Mouse (Mus musculus): ENCODE results near the gene Cpm. TPM values are rescaled to one million over a fixed set of nuclear protein-coding genes. Genes with fewer than 3 reads are reported as not detected.

Cpm gene
- polyA plus RNA-seq, 2 experiments, result 3.9 to 9.1 TPM

- H3K9me3 ChIP-seq (ENCODE audit: control insufficient read depth, low read length), result no peaks in the 10 kb centered on the region
- H3K4me1 ChIP-seq (replicated peaks; ENCODE audit: control insufficient read depth in 2 of 2, insufficient read depth in 2 of 2, low read length in 1 of 2), result peaks cover 0 to 4% of the 10 kb centered on the region in 2 experiments; a peak in 1 of 4 replicates
- TF ChIP-seq EP300 (IDR thresholded peaks at IDR 0.05; ENCODE audit: low read depth), result no peak
- TF ChIP-seq CTCF (IDR thresholded peaks at IDR 0.05; ENCODE audit: low read depth), result no peak
- no peak overlapping the region for H3K4me2 ChIP-seq (ENCODE audit: low read depth)
- no peak overlapping the region for H3K27ac ChIP-seq
- no peaks in the 10 kb centered on the region for H3K27me3 ChIP-seq (ENCODE audit: control insufficient read depth, insufficient read depth, low read length)
- DNase-seq (ENCODE audit: low read depth in 3 of 3, low spot score in 3 of 3) (no peak), ATAC-seq (ENCODE audit: insufficient read depth) (no peak)
- H3K9ac ChIP-seq (replicated peaks), result no peak overlapping the region
- WGBS (ENCODE audit: insufficient replicate concordance), result 82% methylated on average over 28 of the region's 28 CpGs
- no peak overlapping the region for H3K4me3 ChIP-seq (ENCODE audit: insufficient read depth in 1 of 2, low read depth in 2 of 2, low read length in 2 of 2)
- no peaks in the 10 kb centered on the region for H3K36me3 ChIP-seq (replicated peaks; ENCODE audit: control insufficient read depth, insufficient read depth, low read depth)
Observed at GRCm38 (mm10) chr10:117667663-117668507, 38.6 kb downstream of the Cpm start.

DNA sequence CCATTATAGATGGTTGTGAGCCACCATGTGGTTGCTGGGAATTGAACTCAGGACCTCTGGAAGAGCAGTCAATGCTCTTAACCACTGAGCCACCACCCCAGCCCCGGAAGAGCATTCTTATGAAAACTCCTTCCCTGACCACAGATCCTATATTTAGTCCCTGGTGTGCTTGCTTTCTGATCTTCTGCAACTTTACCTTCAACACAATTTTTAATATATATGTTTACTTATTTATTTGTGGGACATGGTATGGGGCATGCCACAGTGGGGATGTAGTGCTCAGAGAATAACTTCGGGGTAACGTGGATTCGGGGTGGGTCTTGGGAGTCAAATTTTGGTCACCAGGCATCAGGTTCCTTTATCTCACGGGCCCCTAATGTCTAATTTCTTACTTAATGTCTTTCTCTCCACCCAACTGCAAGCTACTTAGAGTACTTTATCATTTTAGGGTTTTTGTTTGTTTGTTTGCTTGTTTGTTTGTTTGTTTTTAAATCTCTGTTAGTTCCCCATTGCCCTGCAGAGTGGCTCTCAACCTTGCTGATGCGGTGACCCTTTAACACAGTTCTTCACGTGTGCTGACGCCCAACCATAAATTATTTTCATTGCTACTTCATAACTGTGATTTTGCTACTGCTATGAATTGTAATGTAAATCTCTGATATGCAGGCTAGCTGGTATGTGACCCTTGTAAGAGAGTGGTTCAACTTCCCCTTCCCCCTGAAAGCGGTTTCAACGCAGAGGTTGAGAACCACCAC lies 39.4 kb downstream of the Cpm start:
- WGBS (ENCODE audit: insufficient replicate concordance), result 63% methylated on average over 10 of the region's 10 CpGs

GRCm38 (mm10) chr10:117669449-117670090 lies 40.3 kb downstream of the Cpm start:
- Histone ChIP-seq H3K4me2 (ENCODE audit: low read depth) (no peak overlapping the region), H3K36me3 (replicated peaks; ENCODE audit: control insufficient read depth, insufficient read depth, low read depth) (no peaks in the 10 kb centered on the region), H3K9ac (replicated peaks) (no peak overlapping the region), H3K4me3 (ENCODE audit: insufficient read depth in 1 of 2, low read depth in 2 of 2, low read length in 2 of 2) (no peak overlapping the region), H3K27ac (no peak overlapping the region), H3K4me1 (replicated peaks; ENCODE audit: control insufficient read depth in 2 of 2, insufficient read depth in 2 of 2, low read length in 1 of 2) (no peaks in the 10 kb centered on the region; a peak in 1 of 4 replicates), H3K27me3 (ENCODE audit: control insufficient read depth, insufficient read depth, low read length) (no peaks in the 10 kb centered on the region), H3K9me3 (ENCODE audit: control insufficient read depth, low read length) (no peaks in the 10 kb centered on the region)
- 64% methylated on average over 10 of the region's 10 CpGs for WGBS (ENCODE audit: insufficient replicate concordance)
- ATAC-seq (ENCODE audit: insufficient read depth), result no peak
- TF ChIP-seq CTCF (IDR thresholded peaks at IDR 0.05; ENCODE audit: low read depth) (no peak), EP300 (IDR thresholded peaks at IDR 0.05; ENCODE audit: low read depth) (no peak)
- DNase-seq (ENCODE audit: low read depth in 3 of 3, low spot score in 3 of 3), result no peak

More for the DNA sequence above, 39.4 kb downstream of the Cpm start:
- TF ChIP-seq CTCF (IDR thresholded peaks at IDR 0.05; ENCODE audit: low read depth), result no peak
- no peak for TF ChIP-seq EP300 (IDR thresholded peaks at IDR 0.05; ENCODE audit: low read depth)
- Histone ChIP-seq H3K36me3 (replicated peaks; ENCODE audit: control insufficient read depth, insufficient read depth, low read depth) (no peaks in the 10 kb centered on the region), H3K9ac (replicated peaks) (no peak overlapping the region), H3K4me2 (ENCODE audit: low read depth) (no peak overlapping the region), H3K9me3 (ENCODE audit: control insufficient read depth, low read length) (no peaks in the 10 kb centered on the region), H3K4me1 (replicated peaks; ENCODE audit: control insufficient read depth in 2 of 2, insufficient read depth in 2 of 2, low read length in 1 of 2) (no peaks in the 10 kb centered on the region; a peak in 1 of 4 replicates), H3K27me3 (ENCODE audit: control insufficient read depth, insufficient read depth, low read length) (no peaks in the 10 kb centered on the region), H3K4me3 (ENCODE audit: insufficient read depth in 1 of 2, low read depth in 2 of 2, low read length in 2 of 2) (no peak overlapping the region), H3K27ac (no peak overlapping the region)
- no peak for DNase-seq (ENCODE audit: low read depth in 3 of 3, low spot score in 3 of 3)
- no peak for ATAC-seq (ENCODE audit: insufficient read depth)

GRCm38 (mm10) chr10:117670092-117670491 lies 40.8 kb downstream of the Cpm start:
- H3K27ac ChIP-seq, result no peak overlapping the region
- WGBS (ENCODE audit: insufficient replicate concordance), result 73% methylated on average over 3 of the region's 3 CpGs
- no peak overlapping the region for H3K9ac ChIP-seq (replicated peaks)
- no peak for ATAC-seq (ENCODE audit: insufficient read depth)
- DNase-seq (ENCODE audit: low read depth in 3 of 3, low spot score in 3 of 3), result no peak
- H3K27me3 ChIP-seq (ENCODE audit: control insufficient read depth, insufficient read depth, low read length), result no peaks in the 10 kb centered on the region
- TF ChIP-seq CTCF (IDR thresholded peaks at IDR 0.05; ENCODE audit: low read depth), result no peak
- no peak overlapping the region for H3K4me3 ChIP-seq (ENCODE audit: insufficient read depth in 1 of 2, low read depth in 2 of 2, low read length in 2 of 2)
- H3K4me2 ChIP-seq (ENCODE audit: low read depth), result no peak overlapping the region
- no peaks in the 10 kb centered on the region for H3K36me3 ChIP-seq (replicated peaks; ENCODE audit: control insufficient read depth, insufficient read depth, low read depth)
- H3K4me1 ChIP-seq (replicated peaks; ENCODE audit: control insufficient read depth in 2 of 2, insufficient read depth in 2 of 2, low read length in 1 of 2), result no peaks in the 10 kb centered on the region; a peak in 1 of 4 replicates
- no peaks in the 10 kb centered on the region for H3K9me3 ChIP-seq (ENCODE audit: control insufficient read depth, low read length)

All from liver, embryonic 14.5 days (tissue).